In genomic region chr11:87158012-87158411, GRCm38 (mm10) we compare ENCODE assay signal across 13 mouse cellular contexts. TPM values are rescaled to one million over a fixed set of nuclear protein-coding genes. Genes with fewer than 3 reads are reported as not detected.
DNase-seq lines count a peak whose midpoint lies in the region; TF ChIP-seq lines count a peak whose summit lies in the region.
"Had no signal": no experiment of that assay in that cellular context is flagged by ENCODE, and none has a peak within 500 bp of the region (broad histone marks: within the 10 kb centered on the region; RNA-seq: fewer than 3 reads in every experiment).

No protein-coding gene starts in this region.

- no peaks in the 10 kb centered on the region for H3K4me1 ChIP-seq in heart, adult 2 months (ENCODE audit: control insufficient read depth, insufficient read depth, low read length)
- peaks cover 0 to 2% of the 10 kb centered on the region in 2 experiments; a peak in 1 of 4 replicates for H3K4me1 ChIP-seq in MEL (ENCODE audit: control insufficient read depth in 1 of 2, insufficient read depth in 2 of 2, low read length in 2 of 2)

- TF ChIP-seq RAD21 in MEL (IDR thresholded peaks at IDR 0.05; ENCODE audit: low read depth, low read length): no peak

- H3K79me2 ChIP-seq in heart, adult 2 months (replicated peaks; ENCODE audit: control insufficient read depth, insufficient read depth, low read length): no peaks in the 10 kb centered on the region
- H3K79me2 ChIP-seq in MEL (ENCODE audit: control insufficient read depth, insufficient read depth, low read length, poor library complexity): no peaks in the 10 kb centered on the region

- no peak overlapping the region for H3K9ac ChIP-seq in heart, adult 2 months (ENCODE audit: low read depth, low read length)
- H3K9ac ChIP-seq in MEL (ENCODE audit: control insufficient read depth, low read depth, low read length, poor library complexity, severe bottlenecking): no peak overlapping the region

- no peak for TF ChIP-seq CTCF in heart, adult 2 months (IDR thresholded peaks at IDR 0.05)
- TF ChIP-seq CTCF in MEL (IDR thresholded peaks at IDR 0.05 in 2 of 3, conservative IDR thresholded peaks at IDR 0.05 in 1 of 3; ENCODE audit: control insufficient read depth in 1 of 3, insufficient read depth in 1 of 3, low read depth in 2 of 3, low read length in 3 of 3, poor library complexity in 1 of 3, severe bottlenecking in 1 of 3): no peak

- DNase-seq in heart, adult 11 months: peak; percentile 28
- no peak for DNase-seq in heart, adult 2 months
- DNase-seq in MEL (ENCODE audit: low read depth, low spot score): no peak
- DNase-seq in ovary, postnatal 14 days (ENCODE audit: low spot score): no peak
- DNase-seq: adrenal gland, postnatal 25 days; B cell, adult 2 months; cerebellum, adult 11 months; cerebellum, adult 11-12 months; cerebellum, adult 18-20 months; cerebellum, adult 2 months had no signal

- H3K9me3 ChIP-seq in MEL (replicated peaks; ENCODE audit: insufficient read depth, low read length): no peaks in the 10 kb centered on the region
- H3K9me3 ChIP-seq: G1E had no signal

- no peaks in the 10 kb centered on the region for H3K27me3 ChIP-seq in heart, adult 2 months (ENCODE audit: control insufficient read depth, insufficient read depth, low read length)
- no peaks in the 10 kb centered on the region for H3K27me3 ChIP-seq in MEL (ENCODE audit: control insufficient read depth in 1 of 2, insufficient read depth in 2 of 2, low read length in 2 of 2)
- H3K27me3 ChIP-seq: CH12.LX, Patski had no signal

- intact Hi-C loops in heart, adult 2 months (cut with DNase I): no loop called here

- H3K27ac ChIP-seq in heart, adult 2 months: no peak overlapping the region
- no peak overlapping the region for H3K27ac ChIP-seq in MEL (ENCODE audit: control insufficient read depth, low read depth, low read length)

- WGBS in heart, adult 2 months: 91% methylated on average over 2 of the region's 2 CpGs

- TF ChIP-seq POLR2A in heart, adult 2 months (IDR thresholded peaks at IDR 0.05; ENCODE audit: insufficient read depth, low read depth, low read length): no peak
- TF ChIP-seq POLR2A in MEL (IDR thresholded peaks at IDR 0.05; ENCODE audit: control insufficient read depth in 1 of 2, insufficient read depth in 1 of 2, low read depth in 1 of 2, low read length in 2 of 2, poor library complexity in 1 of 2): no peak

- TF ChIP-seq EP300 in heart, adult 2 months (IDR thresholded peaks at IDR 0.05; ENCODE audit: insufficient read depth, low read depth, low read length): no peak
- no peak; a peak in 1 of 4 replicates for TF ChIP-seq EP300 in MEL (IDR thresholded peaks at IDR 0.05; ENCODE audit: low read depth in 1 of 2, low read length in 2 of 2)

- H3K36me3 ChIP-seq in heart, adult 2 months (ENCODE audit: control insufficient read depth, insufficient read depth, low read length): no peaks in the 10 kb centered on the region
- H3K36me3 ChIP-seq in MEL (ENCODE audit: control insufficient read depth in 1 of 2, insufficient read depth in 2 of 2, low read length in 2 of 2): peaks cover 3 to 7% of the 10 kb centered on the region in 2 experiments

- no peak overlapping the region for H3K4me3 ChIP-seq in heart, adult 2 months
- H3K4me3 ChIP-seq in MEL (ENCODE audit: control insufficient read depth in 1 of 2, insufficient read depth in 1 of 2, low read depth in 2 of 2, low read length in 2 of 2): no peak overlapping the region

TF ChIP-seq in MEL, 35 proteins besides CTCF, POLR2A, EP300 and RAD21:
- TF ChIP-seq USF1 (IDR thresholded peaks at IDR 0.05; ENCODE audit: low read depth, low read length): no peak
- no peak for TF ChIP-seq POLR2AphosphoS5 (IDR thresholded peaks at IDR 0.05; ENCODE audit: borderline replicate concordance, low read depth, low read length)
- TF ChIP-seq GATA1 (IDR thresholded peaks at IDR 0.05; ENCODE audit: low read depth, low read length): peak; percentile 54
- TF ChIP-seq POLR2AphosphoS2 (IDR thresholded peaks at IDR 0.05; ENCODE audit: low read length): no peak
- peak; percentile 53; the same call in 1 of the 2 replicates for TF ChIP-seq RCOR1 (IDR thresholded peaks at IDR 0.05; ENCODE audit: low read depth, low read length)
- no peak for TF ChIP-seq MAX (IDR thresholded peaks at IDR 0.05; ENCODE audit: low read length)

RNA-seq across cellular contexts. Expression of gene Trim37, which starts 31.1 kb away (rescaled TPM):
- total RNA-seq in heart, adult 2 months (2021): 1 to 10 TPM; 5.9 to 8.3 TPM
- 1.9 and 4.3 TPM in 2 replicates for polyA plus RNA-seq in heart, adult 2 months (2012; rRNA removed)
- total RNA-seq in MEL (2012; rRNA removed): 39.3 and 48.9 TPM in 2 replicates
- 10 to 100 TPM in 1 of 2 experiments, not detected in 1; 52.1 TPM for polyA plus RNA-seq in MEL (2012; ENCODE audit: insufficient read depth in 1 of 2, insufficient read length in 2 of 2, low read depth in 1 of 2, low replicate concordance in 2 of 2, missing spikeins in 1 of 2)

RNA-seq across cellular contexts. Expression of gene Ska2, which starts 49.0 kb away (rescaled TPM):
- total RNA-seq in heart, adult 2 months (2021): 10 to 100 TPM; 13.6 to 14.3 TPM
- polyA plus RNA-seq in heart, adult 2 months (2012; rRNA removed): 6.5 and 13.7 TPM in 2 replicates
- 21.3 and 24.5 TPM in 2 replicates for total RNA-seq in MEL (2012; rRNA removed)
- 10 to 100 TPM in 1 of 2 experiments, not detected in 1; 24.8 TPM for polyA plus RNA-seq in MEL (2012; ENCODE audit: insufficient read depth in 1 of 2, insufficient read length in 2 of 2, low read depth in 1 of 2, low replicate concordance in 2 of 2, missing spikeins in 1 of 2)

RNA-seq across cellular contexts. Expression of gene Prr11, which starts 49.5 kb away (rescaled TPM):
- under 1 TPM; 0.29 to 0.36 TPM for total RNA-seq in heart, adult 2 months (2021)
- 0.18 and 0.67 TPM in 2 replicates for polyA plus RNA-seq in heart, adult 2 months (2012; rRNA removed)
- 4.9 and 7.6 TPM in 2 replicates for total RNA-seq in MEL (2012; rRNA removed)
- polyA plus RNA-seq in MEL (2012; ENCODE audit: insufficient read depth in 1 of 2, insufficient read length in 2 of 2, low read depth in 1 of 2, low replicate concordance in 2 of 2, missing spikeins in 1 of 2): 10 to 100 TPM; 19.3 to 50.6 TPM
